Mouse (Mus musculus) cortical plate, adult 2 months (tissue): ENCODE results near the gene Mybpc3. TPM values are rescaled to one million over a fixed set of nuclear protein-coding genes. Genes with fewer than 3 reads are reported as not detected.

ENCODE experiments used
- H3K27ac ChIP-seq: fragments of 200-500 bp; 2 replicates; pipeline ENCODE4 v1.5.1; 2012; ENCODE audit warnings: low read length, control low read depth, inconsistent platforms; ENCODE audit not compliant: insufficient read depth
- H3K4me1 ChIP-seq: fragments of 200-500 bp; 2 replicates; pipeline ENCODE4 v1.6.1; 2011; ENCODE audit warnings: low read length; ENCODE audit not compliant: control insufficient read depth, insufficient read depth
- H3K4me3 ChIP-seq: fragments of 200-500 bp; 2 replicates; pipeline ENCODE4 v1.5.1; 2011; ENCODE audit warnings: mild to moderate bottlenecking, low read length, control low read depth; ENCODE audit not compliant: insufficient read depth
- CTCF ChIP-seq: fragments of 200-500 bp; IDR thresholded peaks from 2 replicates; pipeline ENCODE4 v1.5.1; 2011; ENCODE audit warnings: mild to moderate bottlenecking, control low read depth, low read length; ENCODE audit not compliant: insufficient read depth; ENCODE audit errors: extremely low read depth
- POLR2A ChIP-seq: fragments of 200-500 bp; IDR thresholded peaks from 2 replicates; pipeline ENCODE4 v1.6.1; 2011; ENCODE audit warnings: mild to moderate bottlenecking, low read length, control low read depth; ENCODE audit not compliant: insufficient read depth; ENCODE audit errors: extremely low read depth
- polyA plus RNA-seq: library from polyadenylated mRNA; depleted of rRNA; stranded (reverse); fragments of >200 nt; gene quantifications from 2 replicates; pipeline ENCODE4 v1.2.3, GENCODE M21; 2012

The Mybpc3 gene
- polyA plus RNA-seq, 1 experiment = 0.98 TPM

DNA sequence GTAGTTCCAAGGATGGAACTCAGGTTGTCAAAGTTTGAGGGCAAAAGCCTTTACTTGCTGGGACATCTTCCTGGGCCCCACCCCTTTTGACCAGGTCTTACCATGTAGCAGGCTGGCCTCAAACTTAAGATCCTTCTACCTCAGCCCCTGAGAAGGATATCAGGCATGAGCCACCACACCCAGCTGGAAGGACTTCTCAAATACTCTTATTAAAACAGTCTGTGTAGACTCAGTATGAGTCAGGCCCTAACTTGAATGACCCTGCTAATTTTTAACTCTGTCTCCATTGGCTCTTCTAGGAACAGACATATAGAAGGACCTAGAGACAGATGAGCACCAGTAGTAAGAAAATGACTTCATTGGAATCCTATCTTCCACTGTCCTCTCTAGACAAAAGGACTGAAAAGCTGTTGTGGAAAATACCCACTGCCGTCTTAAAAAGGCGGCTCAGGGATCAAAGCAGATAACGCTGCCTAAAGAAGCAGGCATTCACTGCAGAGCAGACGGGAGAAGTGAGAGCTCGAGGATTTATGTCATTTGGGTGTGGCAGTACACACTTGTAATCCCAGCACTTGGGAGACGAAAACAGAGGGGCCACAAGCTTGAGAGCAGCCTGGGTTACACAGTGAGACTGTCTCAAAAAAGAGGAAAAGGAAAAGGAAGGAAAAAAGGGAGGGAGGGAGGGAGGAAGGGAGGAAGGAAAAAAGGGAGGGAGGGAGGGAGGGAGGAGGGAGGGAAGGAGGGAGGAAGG is 39.2 kb downstream of the Mybpc3 start:
- TF ChIP-seq POLR2A = no peak
- no peak for TF ChIP-seq CTCF
- H3K4me1 ChIP-seq = no peaks in the 10 kb centered on the region
- H3K4me3 ChIP-seq = no peak overlapping the region
- H3K27ac ChIP-seq = no peak overlapping the region

DNA sequence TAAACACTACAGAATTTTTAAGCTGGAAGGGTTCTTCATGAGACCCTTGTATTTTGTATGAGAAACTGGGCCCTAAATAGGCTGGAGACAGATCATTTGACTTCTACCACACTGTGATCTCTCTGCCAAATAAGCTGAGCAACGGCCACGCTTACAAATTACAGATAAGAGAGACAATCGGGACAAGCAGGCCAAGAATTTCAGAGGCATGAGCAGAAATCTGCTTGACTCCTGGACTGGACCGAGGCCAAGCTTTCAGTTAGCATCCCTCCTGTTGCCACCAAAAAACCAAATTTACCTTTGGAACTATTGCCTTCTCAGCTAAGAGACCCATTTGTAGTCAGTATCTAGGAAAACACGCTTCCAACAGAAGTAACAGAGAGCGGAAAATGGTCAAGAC is 42.6 kb downstream of the Mybpc3 start:
- no peak overlapping the region for H3K27ac ChIP-seq
- no peaks in the 10 kb centered on the region for H3K4me1 ChIP-seq
- H3K4me3 ChIP-seq = no peak overlapping the region
- no peak for TF ChIP-seq CTCF
- TF ChIP-seq POLR2A = no peak

DNA sequence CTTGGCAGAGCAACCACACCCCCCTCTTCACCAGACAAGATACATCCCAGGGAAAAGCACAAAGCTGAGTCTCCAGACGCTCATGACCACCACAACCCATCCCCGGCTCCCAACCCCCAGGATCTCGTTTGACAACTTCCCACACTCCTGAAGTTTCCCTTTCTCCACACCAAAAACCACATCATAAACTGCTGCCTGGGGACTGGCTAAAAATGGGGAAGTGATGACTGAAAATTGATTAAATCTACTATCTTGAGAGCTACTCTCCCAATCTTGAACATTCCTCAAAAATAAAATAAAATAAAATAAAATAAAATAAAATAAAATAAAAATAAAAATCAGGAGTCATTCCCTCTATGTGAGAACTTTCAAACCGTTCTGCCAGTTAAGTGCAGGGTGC is 45.0 kb downstream of the Mybpc3 start:
- H3K27ac ChIP-seq = no peak overlapping the region
- no peak overlapping the region for H3K4me3 ChIP-seq
- H3K4me1 ChIP-seq = no peaks in the 10 kb centered on the region
- no peak for TF ChIP-seq CTCF
- TF ChIP-seq POLR2A = no peak

DNA sequence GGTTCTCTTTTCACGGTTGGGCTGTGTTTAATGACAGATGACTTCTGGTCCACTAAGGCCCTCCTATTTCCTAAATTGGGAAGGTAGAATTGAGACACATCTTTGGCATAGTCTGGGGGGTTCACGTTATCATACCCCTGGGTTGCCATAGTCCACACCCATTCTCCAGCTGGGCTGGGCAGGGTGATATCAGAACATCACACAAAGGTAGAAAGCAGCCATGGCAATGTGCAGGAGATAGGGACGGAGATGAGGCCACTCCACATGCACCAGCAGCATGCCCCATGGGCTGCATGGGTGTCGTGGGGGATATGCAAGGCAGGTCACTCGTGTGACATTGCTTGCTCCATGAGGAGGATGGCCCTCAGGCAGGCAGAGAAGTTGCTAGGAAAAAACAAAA is 45.6 kb downstream of the Mybpc3 start:
- TF ChIP-seq CTCF = no peak
- no peak for TF ChIP-seq POLR2A
- Histone ChIP-seq H3K4me1 (no peaks in the 10 kb centered on the region), H3K27ac (no peak overlapping the region), H3K4me3 (no peak overlapping the region)

DNA sequence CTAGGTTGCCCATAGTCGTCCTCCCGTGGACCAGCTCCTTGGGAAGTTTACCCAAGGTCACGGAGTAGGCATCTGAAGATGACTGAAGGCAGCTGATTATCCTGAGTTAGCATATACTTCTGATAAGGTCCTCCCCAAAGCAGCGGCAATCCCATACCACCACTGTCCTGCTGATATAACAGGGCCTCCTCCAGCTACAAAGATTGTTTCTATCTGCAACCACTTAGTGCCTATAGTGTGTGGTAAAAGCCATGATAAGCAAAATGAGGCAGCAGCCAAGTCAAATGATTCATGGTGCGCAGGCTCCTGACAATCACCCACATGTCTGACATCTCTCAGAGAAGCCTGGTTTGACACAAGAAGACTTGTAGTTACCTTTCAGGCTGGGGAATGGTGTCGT is 47.0 kb downstream of the Mybpc3 start:
- TF ChIP-seq POLR2A = no peak
- no peak for TF ChIP-seq CTCF
- Histone ChIP-seq H3K4me3 (no peak overlapping the region), H3K4me1 (no peaks in the 10 kb centered on the region), H3K27ac (no peak overlapping the region)

DNA sequence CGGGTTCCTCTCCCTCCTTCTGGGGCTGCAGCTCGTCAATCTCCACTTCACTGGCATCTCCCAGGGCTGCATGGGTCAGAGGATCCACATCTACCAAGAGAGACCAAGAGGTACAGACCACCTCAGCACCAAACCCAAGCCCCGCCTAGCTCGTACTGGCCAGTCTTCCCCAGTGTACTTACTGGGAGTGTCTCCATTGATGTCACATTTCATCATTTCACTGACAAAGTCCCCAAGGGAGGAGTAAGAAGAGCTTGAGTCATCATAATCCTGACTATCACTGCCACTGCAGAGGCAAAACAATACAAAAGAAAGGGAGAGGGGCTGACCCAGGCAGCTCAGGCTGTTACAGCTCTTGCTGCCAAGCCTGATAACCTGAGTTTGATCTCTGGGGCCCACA is 49.7 kb downstream of the Mybpc3 start:
- no peak overlapping the region for H3K4me3 ChIP-seq
- TF ChIP-seq CTCF = no peak
- no peak for TF ChIP-seq POLR2A
- H3K27ac ChIP-seq = no peak overlapping the region
- H3K4me1 ChIP-seq = no peaks in the 10 kb centered on the region

DNA sequence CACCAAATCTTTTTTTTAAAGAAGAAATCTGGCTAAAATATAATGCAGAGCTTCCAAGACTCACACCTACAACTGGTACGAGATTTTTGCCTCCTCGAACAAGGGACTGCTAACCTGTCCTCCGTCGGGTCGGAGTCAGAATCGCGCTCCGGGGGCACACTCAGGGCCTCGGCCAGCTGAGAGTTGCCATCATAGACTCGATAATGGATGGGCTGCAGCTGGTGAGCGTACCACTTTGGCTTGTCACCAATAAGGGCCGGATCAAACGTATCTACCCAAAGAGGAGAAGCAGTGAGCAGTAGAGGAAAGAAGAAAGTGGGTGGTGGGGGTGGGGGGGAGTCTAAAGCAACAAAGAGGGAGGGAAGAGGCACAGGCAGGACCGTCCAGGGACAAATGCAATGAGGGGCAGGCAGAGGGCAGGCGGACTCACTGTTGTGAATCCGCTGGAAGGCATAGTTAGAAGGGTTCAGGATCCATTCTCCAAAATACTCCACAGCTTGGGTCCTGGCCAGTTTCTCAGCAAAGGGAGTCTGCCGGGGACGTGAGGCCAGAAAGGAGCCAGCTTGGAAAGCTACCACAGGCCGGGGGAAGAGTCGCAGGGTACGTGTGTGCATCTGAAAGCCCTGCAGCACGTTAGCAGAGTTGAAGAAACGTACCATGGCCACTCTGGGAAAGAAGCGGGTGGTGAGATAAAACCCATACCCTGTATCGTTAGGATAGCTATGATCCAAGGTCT is 51.8 kb downstream of the Mybpc3 start:
- Histone ChIP-seq H3K4me3 (no peak overlapping the region), H3K4me1 (no peaks in the 10 kb centered on the region), H3K27ac (no peak overlapping the region)
- TF ChIP-seq POLR2A (no peak), CTCF (no peak)

DNA sequence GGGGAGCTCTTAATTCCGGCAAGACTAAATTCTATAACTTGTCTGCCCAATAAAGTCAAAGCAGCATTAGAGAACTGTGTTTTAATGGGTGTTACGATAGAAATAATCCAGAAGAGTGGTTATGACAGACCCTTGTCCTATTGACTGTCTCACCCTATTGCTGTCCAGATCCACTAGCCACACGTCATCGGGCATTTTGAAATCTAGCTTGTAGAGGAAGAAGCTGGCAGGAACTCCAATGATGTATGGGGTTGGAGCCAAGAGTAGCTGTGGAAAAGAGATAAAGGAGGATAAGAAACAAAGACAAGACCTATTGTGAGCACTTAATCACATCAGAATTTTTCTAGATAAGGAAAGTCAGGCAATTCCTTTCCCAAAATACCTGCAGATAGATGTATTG is 57.5 kb downstream of the Mybpc3 start:
- Histone ChIP-seq H3K4me3 (no peak overlapping the region), H3K4me1 (peaks cover 2% of the 10 kb centered on the region; the same call in 1 of the 2 replicates), H3K27ac (no peak overlapping the region)
- no peak for TF ChIP-seq POLR2A
- TF ChIP-seq CTCF = no peak

DNA sequence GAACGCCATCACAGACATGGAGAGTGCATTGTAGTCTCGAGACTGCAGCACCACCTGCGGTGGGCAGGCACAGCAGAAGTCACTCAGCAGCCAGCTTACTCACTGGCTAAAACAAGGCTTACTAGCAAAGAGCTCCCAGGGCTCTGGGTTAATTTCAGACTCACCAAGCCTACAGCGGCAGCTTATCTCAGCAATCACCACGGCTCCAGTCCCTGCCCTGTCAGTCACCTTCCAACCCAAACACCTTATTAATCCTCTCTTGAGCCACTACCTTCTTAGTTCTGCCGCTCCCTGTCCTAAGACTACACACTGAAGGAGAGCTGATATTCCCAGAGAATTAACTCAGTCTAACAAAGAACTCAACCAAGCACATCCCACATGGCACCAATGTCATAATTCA is 58.3 kb downstream of the Mybpc3 start:
- no peak overlapping the region for H3K4me3 ChIP-seq
- TF ChIP-seq POLR2A (no peak), CTCF (no peak)
- H3K4me1 ChIP-seq = peaks cover 2% of the 10 kb centered on the region; the same call in 1 of the 2 replicates
- no peak overlapping the region for H3K27ac ChIP-seq

DNA sequence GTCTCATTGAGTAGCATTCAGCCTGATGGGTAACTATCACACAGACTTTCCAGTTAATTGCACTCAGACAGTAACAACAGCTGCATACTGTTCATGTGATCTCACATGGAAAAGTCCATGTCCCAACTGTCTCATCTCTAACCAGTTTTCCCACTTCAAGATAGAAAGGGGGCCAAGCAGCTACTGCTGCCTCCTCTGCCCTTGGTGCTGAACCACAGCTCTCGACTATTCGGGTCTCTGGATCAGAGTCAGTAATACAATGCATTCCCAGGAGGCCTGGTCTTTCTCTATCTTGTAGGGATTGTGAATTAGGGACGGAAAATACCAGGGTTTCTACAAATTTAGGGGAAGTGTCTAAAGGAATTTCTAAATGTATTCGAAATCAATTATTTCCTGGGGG is 61.9 kb downstream of the Mybpc3 start:
- Histone ChIP-seq H3K27ac (no peak overlapping the region), H3K4me1 (peaks cover 3% of the 10 kb centered on the region; the same call in 1 of the 2 replicates), H3K4me3 (peak overlapping the region; percentile 21; the same call in 1 of the 2 replicates)
- TF ChIP-seq CTCF (no peak), POLR2A (no peak)
